Mouse (Mus musculus) neural tube, embryonic 14.5 days (tissue): ENCODE measurements at regions not wholly inside any gene's neighbourhood (a gene's known extent, or its start where the extent isn't known, plus 50 kb on each side); places are given as distances from the start of the nearest gene placed in this dataset.
A peak's percentile ranks its signal among the peaks of the same experiment; 100 is the strongest.

Experiments used
- ATAC-seq: fragments of 200-750 bp; cut with Nextera tagmentation; 2 replicates; pipeline ENCODE4 v1.8.0; 2017; ENCODE audit warnings: low read depth, mild to moderate bottlenecking, moderate TSS enrichment, moderate library complexity
- H3K27ac ChIP-seq: fragments of 300-500 bp; sonication (generic); 2 replicates; pipeline ENCODE4 v1.5.1; 2014; ENCODE audit warnings: low read depth, mild to moderate bottlenecking, control low read depth, low read length, moderate library complexity, mixed read lengths
- H3K27me3 ChIP-seq: fragments of 300-500 bp; sonication (generic); 2 replicates; pipeline ENCODE4 v1.6.1; 2014; ENCODE audit warnings: low read length; ENCODE audit not compliant: control insufficient read depth, insufficient read depth
- H3K36me3 ChIP-seq: fragments of 300-500 bp; sonication (generic); 2 replicates; pipeline ENCODE4 v1.6.1; 2014; ENCODE audit warnings: low read length, mixed read lengths; ENCODE audit not compliant: control insufficient read depth, insufficient read depth
- H3K4me1 ChIP-seq: fragments of 300-500 bp; sonication (generic); 2 replicates; pipeline ENCODE4 v1.6.1; 2014; ENCODE audit warnings: low read length; ENCODE audit not compliant: control insufficient read depth, insufficient read depth
- H3K4me2 ChIP-seq: fragments of 300-500 bp; sonication (generic); 2 replicates; pipeline ENCODE4 v1.6.1; 2014; ENCODE audit warnings: mild to moderate bottlenecking, low read depth, low read length, control low read depth
- H3K4me3 ChIP-seq: fragments of 300-500 bp; sonication (generic); 2 replicates; pipeline ENCODE4 v1.5.1; 2014; ENCODE audit warnings: low read depth, low read length, control low read depth, mixed read lengths
- H3K9ac ChIP-seq: fragments of 300-500 bp; sonication (generic); replicated peaks from 2 replicates; pipeline ENCODE4 v1.6.1; 2014; ENCODE audit warnings: low read depth, mild to moderate bottlenecking, control low read depth, low read length, mixed read lengths
- H3K9me3 ChIP-seq: fragments of 300-500 bp; sonication (generic); 2 replicates; pipeline ENCODE4 v1.6.1; 2016; ENCODE audit warnings: low read length; ENCODE audit not compliant: control insufficient read depth
- WGBS: fragments of 180-500 bp; shearing (Covaris S2); extraction: QIAGEN DNeasy Blood & Tissue Kit; methylation state at CpG from one replicate; pipeline ENCODE4 v1.1.7; 2014; 5-methylcytosine and 5-hydroxymethylcytosine counted together

- no peak overlapping the region for H3K4me3 ChIP-seq
- no peaks in the 10 kb centered on the region for H3K27me3 ChIP-seq
- H3K4me1 ChIP-seq: peaks cover 10% of the 10 kb centered on the region; the same call in 1 of the 2 replicates
- no peak overlapping the region for H3K4me2 ChIP-seq
- no peak for ATAC-seq
- H3K9me3 ChIP-seq: no peaks in the 10 kb centered on the region
- no peak overlapping the region for H3K27ac ChIP-seq
- H3K9ac ChIP-seq: no peak overlapping the region
- 72% methylated on average over 3 of the region's 3 CpGs for WGBS
- H3K36me3 ChIP-seq: no peaks in the 10 kb centered on the region
These were observed 230.7 kb downstream of the Ajap1 start for GRCm38 (mm10) chr4:153251943-153252342.

- Histone ChIP-seq H3K9me3 (no peaks in the 10 kb centered on the region), H3K27ac (no peak overlapping the region), H3K36me3 (no peaks in the 10 kb centered on the region), H3K4me3 (no peak overlapping the region), H3K27me3 (no peaks in the 10 kb centered on the region), H3K4me2 (no peak overlapping the region), H3K4me1 (peaks cover 10% of the 10 kb centered on the region; the same call in 1 of the 2 replicates), H3K9ac (no peak overlapping the region)
- 47% methylated on average over 8 of the region's 8 CpGs for WGBS
- no peak for ATAC-seq
These were observed 231.3 kb downstream of the Ajap1 start for GRCm38 (mm10) chr4:153251311-153251710.

- no peak overlapping the region for H3K4me3 ChIP-seq
- ATAC-seq: no peak
- peak overlapping the region; percentile 16; the same call in 1 of the 2 replicates for H3K9ac ChIP-seq
- 7% methylated on average over 12 of the region's 12 CpGs for WGBS
- H3K27ac ChIP-seq: no peak overlapping the region
- H3K9me3 ChIP-seq: no peaks in the 10 kb centered on the region
- no peaks in the 10 kb centered on the region for H3K36me3 ChIP-seq
- 0 out of 2 replicates have a peak overlapping the region, but pooled peaks have one; percentile 4 for H3K4me2 ChIP-seq
- peaks cover 6% of the 10 kb centered on the region; the same call in 1 of the 2 replicates for H3K4me1 ChIP-seq
- H3K27me3 ChIP-seq: no peaks in the 10 kb centered on the region
These were observed 245.9 kb downstream of the Ajap1 start for GRCm38 (mm10) chr4:153236680-153237079.

- Histone ChIP-seq H3K9me3 (no peaks in the 10 kb centered on the region), H3K4me1 (peaks cover 6% of the 10 kb centered on the region; the same call in 1 of the 2 replicates), H3K36me3 (no peaks in the 10 kb centered on the region), H3K27me3 (no peaks in the 10 kb centered on the region), H3K27ac (no peak overlapping the region), H3K4me2 (no peak overlapping the region), H3K4me3 (no peak overlapping the region), H3K9ac (no peak overlapping the region)
- 74% methylated on average over 5 of the region's 5 CpGs for WGBS
- no peak for ATAC-seq
These were observed 248.8 kb downstream of the Ajap1 start for GRCm38 (mm10) chr4:153233762-153234161.

GRCm38 (mm10) chr4:153229221-153229620 lies 253.4 kb downstream of the Ajap1 start:
- H3K4me2 ChIP-seq: no peak overlapping the region
- no peak overlapping the region for H3K27ac ChIP-seq
- 61% methylated on average over 5 of the region's 5 CpGs for WGBS
- H3K36me3 ChIP-seq: no peaks in the 10 kb centered on the region
- ATAC-seq: no peak
- H3K27me3 ChIP-seq: no peaks in the 10 kb centered on the region
- no peaks in the 10 kb centered on the region for H3K9me3 ChIP-seq
- no peak overlapping the region for H3K9ac ChIP-seq
- H3K4me3 ChIP-seq: no peak overlapping the region
- no peaks in the 10 kb centered on the region for H3K4me1 ChIP-seq

GRCm38 (mm10) chr4:153227680-153228420 lies 254.8 kb downstream of the Ajap1 start:
- no peaks in the 10 kb centered on the region for H3K4me1 ChIP-seq
- WGBS: 84% methylated on average over 13 of the region's 13 CpGs

GRCm38 (mm10) chr4:153224618-153225177 lies 257.9 kb downstream of the Ajap1 start:
- Histone ChIP-seq H3K4me1 (no peaks in the 10 kb centered on the region), H3K4me2 (no peak overlapping the region), H3K36me3 (no peaks in the 10 kb centered on the region), H3K9me3 (no peaks in the 10 kb centered on the region), H3K4me3 (no peak overlapping the region), H3K27ac (no peak overlapping the region), H3K27me3 (no peaks in the 10 kb centered on the region), H3K9ac (no peak overlapping the region)
- no peak for ATAC-seq
- WGBS: 14% methylated on average over 6 of the region's 6 CpGs

More at GRCm38 (mm10) chr4:153227680-153228420, 254.8 kb downstream of the Ajap1 start:
- Histone ChIP-seq H3K27me3 (no peaks in the 10 kb centered on the region), H3K9me3 (no peaks in the 10 kb centered on the region), H3K4me3 (no peak overlapping the region), H3K27ac (no peak overlapping the region), H3K36me3 (no peaks in the 10 kb centered on the region), H3K9ac (no peak overlapping the region), H3K4me2 (no peak overlapping the region)
- no peak for ATAC-seq

GRCm38 (mm10) chr4:153223019-153223418 lies 259.6 kb downstream of the Ajap1 start:
- Histone ChIP-seq H3K27me3 (no peaks in the 10 kb centered on the region), H3K4me1 (no peaks in the 10 kb centered on the region), H3K4me2 (no peak overlapping the region), H3K4me3 (no peak overlapping the region), H3K36me3 (no peaks in the 10 kb centered on the region), H3K9ac (no peak overlapping the region), H3K27ac (no peak overlapping the region), H3K9me3 (no peaks in the 10 kb centered on the region)
- 89% methylated on average over 5 of the region's 5 CpGs for WGBS
- ATAC-seq: no peak

- H3K9me3 ChIP-seq: no peaks in the 10 kb centered on the region
- no peak overlapping the region for H3K4me2 ChIP-seq
- no peak for ATAC-seq
- no peak overlapping the region for H3K4me3 ChIP-seq
- H3K27ac ChIP-seq: no peak overlapping the region
- no peak overlapping the region for H3K9ac ChIP-seq
- H3K4me1 ChIP-seq: no peaks in the 10 kb centered on the region
- H3K27me3 ChIP-seq: no peaks in the 10 kb centered on the region
- 35% methylated on average over 5 of the region's 6 CpGs for WGBS
- no peaks in the 10 kb centered on the region for H3K36me3 ChIP-seq
These were observed 262.1 kb downstream of the Ajap1 start for GRCm38 (mm10) chr4:153220485-153220884.
